Mouse (Mus musculus) forebrain, postnatal 0 days (tissue): ENCODE measurements around the gene Thrb. TPM values are rescaled to one million over a fixed set of nuclear protein-coding genes. Genes with fewer than 3 reads are reported as not detected.

Experiments used
- ATAC-seq: fragments of 200-750 bp; cut with Nextera tagmentation; 2 replicates; pipeline ENCODE4 v1.8.0; 2017; ENCODE audit warnings: mild to moderate bottlenecking, moderate library complexity
- DNase-seq: peaks from one replicate; pipeline ENCODE4 v3.0.0-alpha.2; 2015
- H3K27ac ChIP-seq: fragments of 300-500 bp; sonication (generic); 2 replicates; pipeline ENCODE4 v1.5.1; 2014; ENCODE audit warnings: low read depth, mild to moderate bottlenecking, antibody characterized with exemption, low read length, moderate library complexity, mixed read lengths
- H3K27me3 ChIP-seq: fragments of 300-500 bp; sonication (generic); 2 replicates; pipeline ENCODE4 v1.6.1; 2014; ENCODE audit warnings: mild to moderate bottlenecking, low read length, mixed read lengths; ENCODE audit not compliant: insufficient read depth
- H3K36me3 ChIP-seq: fragments of 300-500 bp; sonication (generic); 2 replicates; pipeline ENCODE4 v1.6.1; 2014; ENCODE audit warnings: mild to moderate bottlenecking, moderate library complexity; ENCODE audit not compliant: insufficient read depth
- H3K4me1 ChIP-seq: fragments of 300-500 bp; sonication (generic); 2 replicates; pipeline ENCODE4 v1.6.1; 2014; ENCODE audit warnings: antibody characterized with exemption; ENCODE audit not compliant: insufficient read depth
- H3K4me2 ChIP-seq: fragments of 300-500 bp; sonication (generic); 2 replicates; pipeline ENCODE4 v1.6.1; 2014; ENCODE audit warnings: low read depth, mild to moderate bottlenecking, moderate library complexity
- H3K4me3 ChIP-seq: fragments of 300-500 bp; sonication (generic); 2 replicates; pipeline ENCODE4 v1.5.1; 2014; ENCODE audit warnings: low read depth, low read length, mixed read lengths
- H3K9ac ChIP-seq: fragments of 300-500 bp; sonication (generic); 2 replicates; pipeline ENCODE4 v1.6.1; 2014; ENCODE audit warnings: mild to moderate bottlenecking
- H3K9me3 ChIP-seq: fragments of 300-500 bp; sonication (generic); 2 replicates; pipeline ENCODE4 v1.6.1; 2016; ENCODE audit warnings: low read length
- CTCF ChIP-seq: sonication (generic); IDR thresholded peaks from 2 replicates; pipeline ENCODE4 v1.5.1; 2016; ENCODE audit warnings: antibody characterized with exemption, control low read depth, low read depth
- WGBS: fragments of 180-500 bp; shearing (Covaris S2); extraction: QIAGEN DNeasy Blood & Tissue Kit; methylation state at CpG from one replicate; pipeline ENCODE4 v1.1.7; 2014; 5-methylcytosine and 5-hydroxymethylcytosine counted together
- polyA plus RNA-seq: library from polyadenylated mRNA; unstranded; fragments of >200 nt; fragmentation: Nextera tagmentation; extraction: Ambion mirVana; gene quantifications from 2 replicates; pipeline ENCODE4 v1.2.1, GENCODE M21; 2015
- total RNA-seq: library from RNA; depleted of rRNA; stranded (reverse); fragments of >200 nt; gene quantifications from 2 replicates; pipeline ENCODE4 v1.2.3, GENCODE M21; 2014

The Thrb gene
- total and polyA plus RNA-seq, 2 experiments from 2014 or later = 3.3 to 6.2 TPM

- Histone ChIP-seq H3K9me3 (no peaks in the 10 kb centered on the region), H3K4me2 (no peak overlapping the region), H3K27ac (no peak overlapping the region), H3K4me3 (no peak overlapping the region), H3K36me3 (no peaks in the 10 kb centered on the region), H3K9ac (no peak overlapping the region), H3K27me3 (no peaks in the 10 kb centered on the region), H3K4me1 (no peaks in the 10 kb centered on the region)
- TF ChIP-seq CTCF = no peak
- ATAC-seq = no peak
- DNase-seq = no peak
Measured at GRCm38 (mm10) chr14:17681479-17681878, 21.4 kb downstream of the Thrb start.

GRCm38 (mm10) chr14:17684881-17685280 lies 24.8 kb downstream of the Thrb start:
- ATAC-seq = no peak
- no peak overlapping the region for H3K4me3 ChIP-seq
- no peak overlapping the region for H3K4me2 ChIP-seq
- no peaks in the 10 kb centered on the region for H3K9me3 ChIP-seq
- 82% methylated on average over 1 of the region's 1 CpGs for WGBS
- H3K36me3 ChIP-seq = no peaks in the 10 kb centered on the region
- no peak overlapping the region for H3K27ac ChIP-seq
- no peaks in the 10 kb centered on the region for H3K4me1 ChIP-seq
- no peak overlapping the region for H3K9ac ChIP-seq
- no peak for DNase-seq
- no peak for TF ChIP-seq CTCF
- H3K27me3 ChIP-seq = no peaks in the 10 kb centered on the region

- H3K27me3 ChIP-seq = no peaks in the 10 kb centered on the region
- WGBS = 87% methylated on average over 3 of the region's 3 CpGs
- no peaks in the 10 kb centered on the region for H3K36me3 ChIP-seq
- H3K27ac ChIP-seq = no peak overlapping the region
- H3K4me3 ChIP-seq = no peak overlapping the region
- H3K9me3 ChIP-seq = no peaks in the 10 kb centered on the region
- H3K4me1 ChIP-seq = no peaks in the 10 kb centered on the region
- TF ChIP-seq CTCF = no peak
- no peak overlapping the region for H3K4me2 ChIP-seq
- DNase-seq = no peak
- ATAC-seq = no peak
- no peak overlapping the region for H3K9ac ChIP-seq
Measured at GRCm38 (mm10) chr14:17685491-17685890, 25.4 kb downstream of the Thrb start.

- no peaks in the 10 kb centered on the region for H3K27me3 ChIP-seq
- H3K9me3 ChIP-seq = no peaks in the 10 kb centered on the region
- no peak overlapping the region for H3K9ac ChIP-seq
- no peaks in the 10 kb centered on the region for H3K36me3 ChIP-seq
- H3K27ac ChIP-seq = no peak overlapping the region
- no peak overlapping the region for H3K4me2 ChIP-seq
- no peak overlapping the region for H3K4me3 ChIP-seq
- H3K4me1 ChIP-seq = no peaks in the 10 kb centered on the region
- DNase-seq (no peak), ATAC-seq (no peak)
- TF ChIP-seq CTCF = no peak
- WGBS = 88% methylated on average over 3 of the region's 3 CpGs
Measured at GRCm38 (mm10) chr14:17686939-17687338, 26.9 kb downstream of the Thrb start.

GRCm38 (mm10) chr14:17691246-17691645 lies 31.2 kb downstream of the Thrb start:
- no peak for ATAC-seq
- no peak overlapping the region for H3K27ac ChIP-seq
- no peak for DNase-seq
- H3K4me1 ChIP-seq = no peaks in the 10 kb centered on the region
- H3K36me3 ChIP-seq = no peaks in the 10 kb centered on the region
- H3K9me3 ChIP-seq = no peaks in the 10 kb centered on the region
- no peak overlapping the region for H3K9ac ChIP-seq
- no peak overlapping the region for H3K4me3 ChIP-seq
- H3K27me3 ChIP-seq = no peaks in the 10 kb centered on the region
- no peak for TF ChIP-seq CTCF
- WGBS = 80% methylated on average over 1 of the region's 1 CpGs
- H3K4me2 ChIP-seq = no peak overlapping the region

GRCm38 (mm10) chr14:17695526-17695925 lies 35.5 kb downstream of the Thrb start:
- H3K27me3 ChIP-seq = no peaks in the 10 kb centered on the region
- 80% methylated on average over 4 of the region's 4 CpGs for WGBS
- no peak for ATAC-seq
- no peaks in the 10 kb centered on the region for H3K9me3 ChIP-seq
- no peak overlapping the region for H3K4me3 ChIP-seq
- H3K4me2 ChIP-seq = no peak overlapping the region
- H3K4me1 ChIP-seq = no peaks in the 10 kb centered on the region
- H3K9ac ChIP-seq = no peak overlapping the region
- no peaks in the 10 kb centered on the region for H3K36me3 ChIP-seq
- no peak overlapping the region for H3K27ac ChIP-seq
- no peak for TF ChIP-seq CTCF
- no peak for DNase-seq

- Histone ChIP-seq H3K4me3 (no peak overlapping the region), H3K9me3 (no peaks in the 10 kb centered on the region), H3K27me3 (no peaks in the 10 kb centered on the region), H3K36me3 (no peaks in the 10 kb centered on the region), H3K4me1 (no peaks in the 10 kb centered on the region), H3K4me2 (no peak overlapping the region), H3K27ac (no peak overlapping the region), H3K9ac (no peak overlapping the region)
- 89% methylated on average over 9 of the region's 9 CpGs for WGBS
- no peak for TF ChIP-seq CTCF
- ATAC-seq (no peak), DNase-seq (no peak)
Measured at GRCm38 (mm10) chr14:17697920-17698632, 38.0 kb downstream of the Thrb start.
